Mouse (Mus musculus): ENCODE measurements at regions not wholly inside any gene's neighbourhood (a gene's known extent, or its start where the extent isn't known, plus 50 kb on each side); places are given as distances from the start of the nearest gene placed in this dataset.

- intact Hi-C loops (cut with DNase I): no loop called here
- no peak for DNase-seq (ENCODE audit: low spot score in 2 of 2)
Measured at GRCm38 (mm10) chr11:26826194-26826593, 232.4 kb upstream of the Vrk2 start.

- intact Hi-C loops (cut with DNase I): no loop called here
- no peak for DNase-seq (ENCODE audit: low spot score in 2 of 2)
Measured at GRCm38 (mm10) chr11:26824080-26824727, 230.4 kb upstream of the Vrk2 start.

- intact Hi-C loops (cut with DNase I): no loop called here
- DNase-seq (ENCODE audit: low spot score in 2 of 2): no peak
Measured at GRCm38 (mm10) chr11:26821091-26821490, 227.3 kb upstream of the Vrk2 start.

DNA sequence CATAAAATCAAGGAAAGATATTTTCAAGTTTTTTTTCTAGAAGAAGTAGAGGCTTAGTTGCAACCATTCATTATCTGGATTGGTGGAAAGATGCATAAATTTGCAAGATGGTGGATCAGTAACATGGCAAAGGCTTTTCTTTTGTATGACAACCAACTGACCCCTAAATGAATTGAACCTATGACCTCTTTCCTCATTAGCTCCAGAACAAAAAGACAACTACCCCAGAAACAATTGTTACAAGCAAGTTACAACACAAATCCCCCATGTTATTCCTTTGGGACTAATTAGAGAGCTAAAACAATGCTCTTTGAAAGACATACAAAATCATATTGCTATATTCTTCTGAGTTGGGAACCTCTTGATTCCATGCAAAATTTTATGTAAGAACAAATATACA lies 223.5 kb upstream of the Vrk2 start:
- intact Hi-C loops (cut with DNase I): no loop called here
- DNase-seq (ENCODE audit: low spot score in 2 of 2): no peak

DNA sequence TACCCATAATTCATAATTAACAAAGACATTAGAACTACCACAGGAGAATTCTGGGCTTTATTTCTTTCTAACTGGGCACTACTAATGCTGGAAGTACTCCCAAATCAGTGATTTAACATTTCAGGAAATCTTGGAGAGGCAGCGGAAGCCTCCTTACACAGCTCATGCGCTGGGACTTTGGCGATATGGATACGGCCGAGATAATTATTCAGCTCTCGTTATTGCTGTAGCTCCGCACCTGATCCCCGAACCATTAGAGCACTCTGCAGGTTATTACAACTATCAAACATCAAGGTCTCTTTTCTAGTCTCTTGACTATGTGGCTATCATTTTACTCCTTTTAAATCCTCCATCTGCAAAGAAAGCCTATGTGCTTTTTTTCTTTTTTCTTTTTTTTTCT lies 221.3 kb upstream of the Vrk2 start:
- intact Hi-C loops (cut with DNase I): no loop called here
- DNase-seq (ENCODE audit: low spot score in 2 of 2): no peak

GRCm38 (mm10) chr11:26814601-26815000 lies 220.8 kb upstream of the Vrk2 start:
- intact Hi-C loops (cut with DNase I): no loop called here
- DNase-seq (ENCODE audit: low spot score in 2 of 2): no peak

- intact Hi-C loops (cut with DNase I): loop anchor here (10.0 kb wide), 1 partner anchor 152 kb away; no protein-coding TSS in a partner anchor
- no peak for DNase-seq (ENCODE audit: low spot score in 2 of 2)
Measured at GRCm38 (mm10) chr11:26802249-26802941, 208.6 kb upstream of the Vrk2 start.

GRCm38 (mm10) chr11:26800296-26800695 lies 206.5 kb upstream of the Vrk2 start:
- intact Hi-C loops (cut with DNase I): loop anchor here (10.0 kb wide), 1 partner anchor 155 kb away; no protein-coding TSS in a partner anchor
- DNase-seq (ENCODE audit: low spot score in 2 of 2): no peak

GRCm38 (mm10) chr11:26794629-26794966 lies 200.8 kb upstream of the Vrk2 start:
- DNase-seq (ENCODE audit: low spot score in 2 of 2): no peak
- intact Hi-C loops (cut with DNase I): no loop called here

GRCm38 (mm10) chr11:26793928-26794628 lies 200.3 kb upstream of the Vrk2 start:
- no peak for DNase-seq (ENCODE audit: low spot score in 2 of 2)
- intact Hi-C loops (cut with DNase I): no loop called here

- intact Hi-C loops (cut with DNase I): no loop called here
- no peak for DNase-seq (ENCODE audit: low spot score in 2 of 2)
Measured at GRCm38 (mm10) chr11:26789281-26789680, 195.5 kb upstream of the Vrk2 start.

DNA sequence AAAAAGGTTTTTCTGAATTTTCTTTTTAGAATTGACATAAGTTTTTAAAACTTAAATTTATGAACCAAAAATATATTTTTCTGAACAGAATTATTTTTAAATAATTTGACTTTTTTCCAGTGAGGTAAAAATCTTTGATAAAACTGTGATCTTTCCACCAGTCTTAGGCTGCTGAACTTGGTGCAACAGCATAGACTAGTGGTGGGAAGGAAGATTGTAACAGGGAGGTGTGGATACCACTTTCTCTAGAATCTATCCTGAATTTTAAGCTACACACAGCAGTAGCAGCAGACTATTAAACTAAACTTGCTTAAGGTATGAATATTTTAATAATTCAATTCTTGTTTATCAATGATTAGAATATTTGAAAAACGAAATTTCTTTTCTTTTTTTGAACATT lies 191.4 kb upstream of the Vrk2 start:
- peak; percentile 44 to 63 for DNase-seq (ENCODE audit: low spot score in 2 of 2)
- intact Hi-C loops (cut with DNase I): no loop called here

- intact Hi-C loops (cut with DNase I): loop anchor here (10.0 kb wide), 1 partner anchor 168 kb away; no protein-coding TSS in a partner anchor
- DNase-seq (ENCODE audit: low spot score in 2 of 2): no peak
Measured at GRCm38 (mm10) chr11:26773122-26773796, 179.5 kb upstream of the Vrk2 start.

DNA sequence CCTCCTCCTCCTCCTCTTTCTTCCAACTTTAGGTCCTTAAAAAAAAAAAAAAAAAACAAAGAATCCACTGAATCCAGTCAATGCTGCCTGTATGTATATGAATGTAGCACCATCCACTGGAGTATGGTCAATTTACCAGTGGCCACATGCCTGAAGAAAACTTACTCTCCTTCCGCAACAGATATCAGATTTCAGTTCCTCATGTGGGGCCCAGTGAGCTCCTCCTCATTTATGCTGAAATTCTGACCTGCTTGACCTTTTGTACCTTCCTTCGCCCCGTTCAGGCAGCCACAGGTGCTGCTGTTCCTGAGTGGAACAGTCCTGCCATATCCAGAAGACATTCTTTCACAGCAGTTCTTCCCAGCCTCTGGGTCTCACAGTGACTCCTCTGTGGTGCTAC lies 161.8 kb upstream of the Vrk2 start:
- intact Hi-C loops (cut with DNase I): no loop called here
- DNase-seq (ENCODE audit: low spot score in 2 of 2): no peak

DNA sequence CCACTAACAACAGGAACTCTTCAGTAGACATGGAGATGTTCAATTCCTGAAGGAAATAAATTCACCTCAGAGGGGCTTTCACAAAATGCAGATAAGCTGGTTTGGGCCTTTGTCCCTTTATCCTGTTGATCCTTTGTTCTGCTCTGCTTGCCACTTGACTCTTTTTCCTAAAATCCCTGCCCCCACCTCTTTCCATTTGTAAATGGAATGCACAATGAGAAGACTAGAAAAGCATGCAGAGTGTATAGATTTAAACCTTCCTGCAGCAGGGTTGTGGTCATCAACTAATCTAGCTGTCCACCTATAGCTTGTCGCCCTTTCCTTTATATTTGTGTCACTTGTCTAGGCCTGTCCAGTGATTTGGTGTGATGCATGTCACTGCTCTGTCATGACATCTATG lies 159.8 kb upstream of the Vrk2 start:
- intact Hi-C loops (cut with DNase I): no loop called here

GRCm38 (mm10) chr11:26742235-26742634 lies 148.4 kb upstream of the Vrk2 start:
- no peak for DNase-seq (ENCODE audit: low spot score in 2 of 2)
- intact Hi-C loops (cut with DNase I): no loop called here

More for the DNA sequence above, 159.8 kb upstream of the Vrk2 start:
- no peak for DNase-seq (ENCODE audit: low spot score in 2 of 2)

- intact Hi-C loops (cut with DNase I): no loop called here
- DNase-seq (ENCODE audit: low spot score in 2 of 2): no peak
Measured at GRCm38 (mm10) chr11:26739732-26740131, 145.9 kb upstream of the Vrk2 start.

- no peak for DNase-seq (ENCODE audit: low spot score in 2 of 2)
- intact Hi-C loops (cut with DNase I): no loop called here
Measured at GRCm38 (mm10) chr11:26726969-26727368, 133.2 kb upstream of the Vrk2 start.

- no peak for DNase-seq (ENCODE audit: low spot score in 2 of 2)
- intact Hi-C loops (cut with DNase I): no loop called here
Measured at GRCm38 (mm10) chr11:26724963-26725721, 131.3 kb upstream of the Vrk2 start.
